Mouse (Mus musculus) skeletal muscle tissue, adult 2 months (tissue): ENCODE results near the gene Wfdc13.

Source experiments
- DNase-seq: peaks from one replicate; pipeline ENCODE4 v3.0.0-alpha.2; 2012; ENCODE audit warnings: low read depth, low spot score

Gene Wfdc13

GRCm38 (mm10) chr2:164684807-164685206 is at the start of gene Wfdc13:
Gene Wfdc13 (plus strand): TSS chr2:164685107.
- no peak for DNase-seq

- DNase-seq, result no peak
Observed at GRCm38 (mm10) chr2:164635266-164635665, 49.6 kb upstream of the Wfdc13 start.

- no peak for DNase-seq
Observed at GRCm38 (mm10) chr2:164638696-164639095, 46.2 kb upstream of the Wfdc13 start, which contains the start of gene Wfdc16. Gene Wfdc16 (minus strand): TSS chr2:164638796.

GRCm38 (mm10) chr2:164641129-164641528 is 43.8 kb upstream of the Wfdc13 start:
- DNase-seq, result no peak

GRCm38 (mm10) chr2:164641881-164642673 is 42.8 kb upstream of the Wfdc13 start:
- no peak for DNase-seq

GRCm38 (mm10) chr2:164655858-164656257 is 29.0 kb upstream of the Wfdc13 start, which contains the start of gene Wfdc10:
Gene Wfdc10 (plus strand): TSS chr2:164656046.
- no peak for DNase-seq

GRCm38 (mm10) chr2:164656483-164656882 is 28.4 kb upstream of the Wfdc13 start, which contains the start of gene Wfdc9:
Gene Wfdc9 (minus strand): TSS chr2:164656583.
- DNase-seq, result no peak

- DNase-seq, result no peak
Observed at GRCm38 (mm10) chr2:164664851-164665250, 20.1 kb upstream of the Wfdc13 start.

GRCm38 (mm10) chr2:164670261-164670660 is 14.6 kb upstream of the Wfdc13 start:
- no peak for DNase-seq

GRCm38 (mm10) chr2:164670938-164671337 is 14.0 kb upstream of the Wfdc13 start:
- no peak for DNase-seq

GRCm38 (mm10) chr2:164673987-164674386 is 10.9 kb upstream of the Wfdc13 start, which contains the start of gene Wfdc11:
Gene Wfdc11 (minus strand): TSS chr2:164674087.
- no peak for DNase-seq

GRCm38 (mm10) chr2:164676103-164676502 is 8.8 kb upstream of the Wfdc13 start:
- DNase-seq, result no peak

GRCm38 (mm10) chr2:164676916-164677685 is 7.8 kb upstream of the Wfdc13 start:
- DNase-seq, result no peak

GRCm38 (mm10) chr2:164678848-164679625 is 5.9 kb upstream of the Wfdc13 start:
- peak; percentile 40 for DNase-seq

- DNase-seq, result no peak
Observed at GRCm38 (mm10) chr2:164679906-164680305, 5.0 kb upstream of the Wfdc13 start.

- no peak for DNase-seq
Observed at GRCm38 (mm10) chr2:164698201-164698600, 13.3 kb downstream of the Wfdc13 start, which contains the start of gene Spint4. Gene Spint4 (plus strand): TSS chr2:164698501.

- DNase-seq, result no peak
Observed at GRCm38 (mm10) chr2:164700959-164701358, 16.1 kb downstream of the Wfdc13 start.

- no peak for DNase-seq
Observed at GRCm38 (mm10) chr2:164701761-164702160, 16.9 kb downstream of the Wfdc13 start.

GRCm38 (mm10) chr2:164704235-164704634 is 19.3 kb downstream of the Wfdc13 start:
- no peak for DNase-seq

- no peak for DNase-seq
Observed at GRCm38 (mm10) chr2:164705328-164705727, 20.4 kb downstream of the Wfdc13 start.

- no peak for DNase-seq
Observed at GRCm38 (mm10) chr2:164705991-164706390, 21.1 kb downstream of the Wfdc13 start.

GRCm38 (mm10) chr2:164715005-164715404 is 30.1 kb downstream of the Wfdc13 start, which contains the start of gene Spint5:
Gene Spint5 (plus strand): TSS chr2:164715305.
- no peak for DNase-seq
